Mouse (Mus musculus): Measurements from ENCODE around the gene Rpl39. TPM values are rescaled to one million over a fixed set of nuclear protein-coding genes. Genes with fewer than 3 reads are reported as not detected.
A peak's percentile ranks its signal among the peaks of the same experiment; 100 is the strongest.

Rpl39 gene
- polyA plus RNA-seq, 1 experiment from 2014 or later, result 348 TPM

DNA sequence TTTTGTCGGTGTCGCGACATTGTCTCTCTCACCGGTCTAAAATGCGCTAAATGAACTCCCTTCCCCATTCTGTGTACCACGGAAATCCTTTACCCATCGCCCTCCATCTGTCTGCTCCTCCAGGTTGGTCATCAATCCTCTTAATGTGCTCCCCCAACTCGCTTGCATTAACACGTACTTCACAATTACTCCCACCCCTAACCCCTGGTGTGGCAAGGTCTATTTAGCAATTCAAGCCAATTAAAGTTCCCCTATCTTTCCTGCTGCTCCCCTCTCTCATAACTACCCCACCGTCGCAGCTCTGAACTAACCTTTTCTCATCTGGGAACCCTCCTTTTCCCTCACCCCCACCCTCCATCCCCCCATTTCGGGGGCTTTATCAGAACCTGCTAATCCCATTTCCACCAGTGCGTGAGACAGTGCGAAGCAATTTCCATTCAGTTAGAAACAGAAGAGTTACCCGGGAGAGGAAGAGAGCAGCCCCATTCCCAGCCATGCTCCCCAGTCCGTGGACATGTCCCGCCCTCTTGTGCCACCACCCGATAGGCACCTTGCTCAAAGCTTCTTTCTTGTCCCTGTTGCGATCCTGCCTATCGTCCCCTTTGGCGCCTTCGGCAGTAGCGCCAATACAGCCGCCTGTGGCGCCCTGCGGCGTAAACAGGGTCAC, 24.5 kb upstream of the Rpl39 start:
- no peak for DNase-seq
- peak; percentile 80 for ATAC-seq (ENCODE audit: low FRiP score, low TSS enrichment)
- no peaks in the 10 kb centered on the region for H3K27me3 ChIP-seq (ENCODE audit: control insufficient read depth, insufficient read depth, low read length)
- peak overlapping the region; percentile 59 for H3K4me2 ChIP-seq (ENCODE audit: low read length)
- H3K36me3 ChIP-seq (ENCODE audit: control insufficient read depth, insufficient read depth, low read length), result no peaks in the 10 kb centered on the region
- H3K9ac ChIP-seq (replicated peaks; ENCODE audit: low read length), result peak overlapping the region; percentile 52
- H3K27ac ChIP-seq (replicated peaks; ENCODE audit: low read depth, low read length), result peak overlapping the region; percentile 85
- no peaks in the 10 kb centered on the region for H3K4me1 ChIP-seq (ENCODE audit: control insufficient read depth, insufficient read depth, low read length)
- peak overlapping the region; percentile 48 for H3K4me3 ChIP-seq (replicated peaks; ENCODE audit: low read depth, low read length)
- WGBS, result 17% methylated on average over 27 of the region's 27 CpGs
- no peaks in the 10 kb centered on the region for H3K9me3 ChIP-seq (ENCODE audit: control insufficient read depth, low read length)

DNA sequence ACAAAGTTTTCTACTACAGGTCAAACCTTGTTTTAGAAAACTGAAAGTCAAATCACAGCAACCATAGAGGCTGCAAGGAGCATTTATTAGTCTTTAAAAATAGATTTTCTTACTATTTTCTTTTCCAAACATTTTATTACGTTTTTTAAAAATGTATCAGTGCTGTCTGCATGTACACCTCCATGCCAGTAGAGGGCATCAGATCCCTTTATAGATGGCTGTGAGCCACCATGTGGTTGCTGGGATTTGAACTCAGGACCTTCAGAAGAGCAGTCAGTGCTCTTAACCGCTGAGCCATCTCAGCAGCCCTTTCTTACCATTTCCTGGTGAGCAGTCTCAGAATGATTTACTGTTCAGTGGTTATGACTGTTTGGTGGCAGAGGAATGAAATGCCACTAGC, 18.6 kb upstream of the Rpl39 start:
- WGBS, result 80% methylated on average over 2 of the region's 2 CpGs
- Histone ChIP-seq H3K4me2 (ENCODE audit: low read length) (no peak overlapping the region), H3K9me3 (ENCODE audit: control insufficient read depth, low read length) (no peaks in the 10 kb centered on the region), H3K36me3 (ENCODE audit: control insufficient read depth, insufficient read depth, low read length) (0 out of 2 replicates have a peak, but pooled peaks cover 4% of the 10 kb centered on the region), H3K4me3 (replicated peaks; ENCODE audit: low read depth, low read length) (no peak overlapping the region), H3K27ac (replicated peaks; ENCODE audit: low read depth, low read length) (no peak overlapping the region), H3K9ac (replicated peaks; ENCODE audit: low read length) (no peak overlapping the region), H3K27me3 (ENCODE audit: control insufficient read depth, insufficient read depth, low read length) (no peaks in the 10 kb centered on the region), H3K4me1 (ENCODE audit: control insufficient read depth, insufficient read depth, low read length) (no peaks in the 10 kb centered on the region)
- ATAC-seq (ENCODE audit: low FRiP score, low TSS enrichment) (no peak), DNase-seq (no peak)

DNA sequence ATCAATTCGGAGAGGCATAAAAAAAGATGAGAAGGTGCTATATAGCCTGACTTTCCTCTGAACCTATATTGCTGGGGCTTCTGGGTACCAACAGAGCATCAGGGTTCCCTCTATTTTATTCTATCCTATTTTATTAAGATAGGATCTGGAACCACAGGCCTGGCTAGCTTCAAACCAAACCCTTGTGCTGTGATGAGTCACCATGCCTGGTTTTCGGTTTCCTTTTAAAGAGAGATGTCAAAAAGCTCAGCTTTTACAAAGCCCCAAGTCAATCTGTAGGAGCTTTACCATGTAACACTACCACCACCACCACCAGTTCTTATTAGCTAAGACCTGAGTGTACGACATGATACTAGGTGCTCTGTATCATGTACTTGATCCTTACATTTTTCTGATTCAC, 13.5 kb upstream of the Rpl39 start:
- H3K9me3 ChIP-seq (ENCODE audit: control insufficient read depth, low read length), result no peaks in the 10 kb centered on the region
- no peak overlapping the region for H3K9ac ChIP-seq (replicated peaks; ENCODE audit: low read length)
- no peak overlapping the region for H3K27ac ChIP-seq (replicated peaks; ENCODE audit: low read depth, low read length)
- DNase-seq (no peak), ATAC-seq (ENCODE audit: low FRiP score, low TSS enrichment) (no peak)
- 92% methylated on average over 3 of the region's 3 CpGs for WGBS
- H3K4me3 ChIP-seq (replicated peaks; ENCODE audit: low read depth, low read length), result no peak overlapping the region
- H3K27me3 ChIP-seq (ENCODE audit: control insufficient read depth, insufficient read depth, low read length), result no peaks in the 10 kb centered on the region
- H3K4me2 ChIP-seq (ENCODE audit: low read length), result no peak overlapping the region
- H3K36me3 ChIP-seq (ENCODE audit: control insufficient read depth, insufficient read depth, low read length), result peaks cover 16% of the 10 kb centered on the region; the same call in 1 of the 2 replicates
- H3K4me1 ChIP-seq (ENCODE audit: control insufficient read depth, insufficient read depth, low read length), result no peaks in the 10 kb centered on the region

DNA sequence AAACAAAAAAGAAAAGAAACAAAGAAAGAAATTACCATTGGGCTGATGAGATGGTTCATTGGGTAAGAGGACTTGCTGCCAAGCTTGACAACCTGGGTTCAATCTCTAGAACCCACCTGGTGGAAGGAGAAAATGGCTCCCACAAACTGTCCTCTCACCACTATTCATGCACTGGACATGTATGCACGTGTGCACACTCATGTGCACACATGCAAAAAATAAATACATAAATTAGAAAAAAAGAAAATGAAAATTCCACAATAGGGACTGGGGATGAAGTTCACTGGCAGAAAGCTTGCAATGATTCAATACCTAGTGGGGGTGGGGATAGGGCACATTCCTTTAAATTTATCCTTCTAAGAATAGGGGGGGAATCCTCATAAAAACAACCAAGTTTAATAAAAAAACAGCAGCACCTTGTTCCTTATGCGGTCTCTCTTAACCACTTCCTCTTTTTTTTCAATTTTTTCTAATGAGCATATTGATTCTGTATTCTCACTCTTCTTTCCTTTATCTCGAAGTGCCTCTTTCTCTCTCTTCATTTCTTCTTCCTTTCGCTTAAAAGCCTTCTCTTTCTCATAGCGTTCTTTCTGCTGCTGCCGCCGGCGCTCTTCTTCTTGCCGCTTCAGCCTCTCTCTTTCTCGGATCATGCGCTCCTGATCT, 10.0 kb upstream of the Rpl39 start:
- no peak overlapping the region for H3K4me3 ChIP-seq (replicated peaks; ENCODE audit: low read depth, low read length)
- peaks cover 28% of the 10 kb centered on the region for H3K36me3 ChIP-seq (ENCODE audit: control insufficient read depth, insufficient read depth, low read length)
- 92% methylated on average over 11 of the region's 11 CpGs for WGBS
- H3K4me2 ChIP-seq (ENCODE audit: low read length), result no peak overlapping the region
- H3K9me3 ChIP-seq (ENCODE audit: control insufficient read depth, low read length), result no peaks in the 10 kb centered on the region
- H3K27me3 ChIP-seq (ENCODE audit: control insufficient read depth, insufficient read depth, low read length), result no peaks in the 10 kb centered on the region
- ATAC-seq (ENCODE audit: low FRiP score, low TSS enrichment) (no peak), DNase-seq (no peak)
- H3K4me1 ChIP-seq (ENCODE audit: control insufficient read depth, insufficient read depth, low read length), result no peaks in the 10 kb centered on the region
- no peak overlapping the region for H3K9ac ChIP-seq (replicated peaks; ENCODE audit: low read length)
- no peak overlapping the region for H3K27ac ChIP-seq (replicated peaks; ENCODE audit: low read depth, low read length)

DNA sequence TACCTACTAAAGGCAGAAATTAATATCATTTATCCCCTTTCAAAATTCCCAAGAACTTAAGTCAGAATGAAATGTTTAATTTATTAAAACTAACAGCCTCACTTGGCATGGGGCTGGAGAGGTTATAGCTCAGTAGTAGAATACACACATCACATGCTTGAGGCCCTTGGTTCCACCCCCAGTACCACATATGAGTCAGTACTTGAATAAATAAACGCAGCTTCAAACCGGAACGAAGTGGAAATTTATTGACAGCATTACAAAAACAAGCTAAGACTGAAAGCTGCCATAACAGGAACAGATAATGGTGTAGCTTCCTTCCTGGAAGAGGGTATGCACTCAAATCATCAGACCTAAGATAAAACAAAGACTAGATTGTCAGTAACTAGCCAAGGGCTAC, 6.3 kb upstream of the Rpl39 start:
- Histone ChIP-seq H3K4me2 (ENCODE audit: low read length) (no peak overlapping the region), H3K27ac (replicated peaks; ENCODE audit: low read depth, low read length) (no peak overlapping the region), H3K4me1 (ENCODE audit: control insufficient read depth, insufficient read depth, low read length) (no peaks in the 10 kb centered on the region), H3K27me3 (ENCODE audit: control insufficient read depth, insufficient read depth, low read length) (no peaks in the 10 kb centered on the region), H3K9ac (replicated peaks; ENCODE audit: low read length) (no peak overlapping the region), H3K4me3 (replicated peaks; ENCODE audit: low read depth, low read length) (no peak overlapping the region), H3K36me3 (ENCODE audit: control insufficient read depth, insufficient read depth, low read length) (peaks cover 24% of the 10 kb centered on the region), H3K9me3 (ENCODE audit: control insufficient read depth, low read length) (no peaks in the 10 kb centered on the region)
- 92% methylated on average over 3 of the region's 3 CpGs for WGBS
- ATAC-seq (ENCODE audit: low FRiP score, low TSS enrichment) (no peak), DNase-seq (no peak)

DNA sequence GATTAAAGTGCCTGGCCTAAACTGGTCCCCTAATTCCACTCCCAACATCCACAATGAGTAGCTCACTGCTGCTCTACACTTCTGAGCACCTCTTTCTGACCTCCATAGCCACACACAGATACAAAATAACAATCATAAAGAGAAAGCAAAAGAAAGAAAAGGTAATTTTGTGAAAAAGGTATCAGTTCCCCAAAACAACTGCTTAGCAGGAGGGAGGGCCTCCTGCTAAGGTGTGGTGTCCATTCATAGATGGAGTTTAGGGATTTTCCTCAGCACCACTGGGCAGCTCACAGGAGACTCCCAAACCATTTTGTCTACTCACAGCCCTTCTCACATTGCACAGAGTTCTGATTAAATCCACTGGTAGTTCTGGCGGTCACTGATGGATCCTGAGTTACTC, 3.6 kb upstream of the Rpl39 start:
- Histone ChIP-seq H3K27me3 (ENCODE audit: control insufficient read depth, insufficient read depth, low read length) (no peaks in the 10 kb centered on the region), H3K4me3 (replicated peaks; ENCODE audit: low read depth, low read length) (no peak overlapping the region), H3K9ac (replicated peaks; ENCODE audit: low read length) (no peak overlapping the region), H3K36me3 (ENCODE audit: control insufficient read depth, insufficient read depth, low read length) (peaks cover 12% of the 10 kb centered on the region), H3K4me1 (ENCODE audit: control insufficient read depth, insufficient read depth, low read length) (no peaks in the 10 kb centered on the region), H3K9me3 (ENCODE audit: control insufficient read depth, low read length) (no peaks in the 10 kb centered on the region), H3K4me2 (ENCODE audit: low read length) (no peak overlapping the region), H3K27ac (replicated peaks; ENCODE audit: low read depth, low read length) (no peak overlapping the region)
- 63% methylated on average over 1 of the region's 1 CpGs for WGBS
- ATAC-seq (ENCODE audit: low FRiP score, low TSS enrichment) (no peak), DNase-seq (no peak)

DNA sequence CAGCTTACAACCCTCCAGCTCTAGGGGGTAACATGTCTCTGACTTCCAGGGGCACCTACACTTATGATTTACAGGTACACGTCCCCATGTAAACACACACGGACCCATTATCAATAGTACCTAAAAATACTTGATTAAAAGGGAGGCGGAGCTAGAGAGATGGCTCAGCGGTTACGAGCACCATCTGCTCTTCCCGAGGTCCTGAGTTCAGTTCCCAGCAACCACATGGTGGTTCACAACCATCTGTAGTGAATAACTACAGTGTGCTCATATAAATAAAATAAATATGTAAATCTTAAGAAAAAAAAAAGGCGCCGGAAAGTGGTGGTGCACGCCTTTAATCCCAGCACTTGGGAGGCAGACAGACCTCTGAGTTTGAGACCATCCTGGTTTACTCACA, 463 bp upstream of the Rpl39 start:
- 22% methylated on average over 9 of the region's 9 CpGs for WGBS
- Histone ChIP-seq H3K9me3 (ENCODE audit: control insufficient read depth, low read length) (no peaks in the 10 kb centered on the region), H3K4me2 (ENCODE audit: low read length) (peak overlapping the region; percentile 48), H3K4me3 (replicated peaks; ENCODE audit: low read depth, low read length) (peak overlapping the region; percentile 53), H3K27ac (replicated peaks; ENCODE audit: low read depth, low read length) (peak overlapping the region; percentile 83), H3K27me3 (ENCODE audit: control insufficient read depth, insufficient read depth, low read length) (no peaks in the 10 kb centered on the region), H3K9ac (replicated peaks; ENCODE audit: low read length) (0 out of 2 replicates have a peak overlapping the region, but pooled peaks have one; percentile 23), H3K36me3 (ENCODE audit: control insufficient read depth, insufficient read depth, low read length) (peaks cover 13% of the 10 kb centered on the region), H3K4me1 (ENCODE audit: control insufficient read depth, insufficient read depth, low read length) (peaks cover 4% of the 10 kb centered on the region; the same call in 1 of the 2 replicates)
- ATAC-seq (ENCODE audit: low FRiP score, low TSS enrichment), result no peak; the same call in 1 of the 2 replicates
- no peak for DNase-seq

DNA sequence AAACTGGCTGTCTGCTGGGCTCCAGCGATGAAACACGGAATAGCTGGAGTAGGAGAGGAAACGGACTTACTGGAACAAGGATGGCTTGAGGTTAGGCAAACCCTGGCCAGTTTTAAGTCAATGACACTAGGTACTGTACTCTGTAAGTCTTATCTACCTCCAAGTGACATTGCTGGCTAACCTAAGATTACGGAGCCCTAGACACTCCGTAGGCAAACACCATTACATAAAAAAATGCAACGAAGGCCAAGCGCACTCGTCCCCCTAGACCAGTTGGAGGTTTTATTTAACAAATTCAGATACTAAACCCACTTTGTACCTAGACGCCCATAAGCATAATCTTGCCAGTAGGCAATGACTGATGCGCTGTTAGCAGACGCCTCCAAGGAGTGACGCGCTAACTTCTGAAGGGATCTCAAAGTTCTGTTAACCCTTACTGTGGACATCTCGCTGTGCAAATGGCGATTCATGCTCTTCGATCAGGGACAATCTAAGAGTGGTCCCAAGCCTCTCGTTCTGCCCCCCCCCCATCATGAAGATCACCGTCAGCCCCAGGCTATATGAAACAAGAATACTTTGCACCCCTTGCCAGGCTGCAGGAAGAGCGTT, 780 bp downstream of the Rpl39 start:
- peak; percentile 16 for ATAC-seq (ENCODE audit: low FRiP score, low TSS enrichment)
- peak; percentile 51 for DNase-seq
- peak overlapping the region; percentile 53 for H3K4me3 ChIP-seq (replicated peaks; ENCODE audit: low read depth, low read length)
- H3K27me3 ChIP-seq (ENCODE audit: control insufficient read depth, insufficient read depth, low read length), result no peaks in the 10 kb centered on the region
- H3K36me3 ChIP-seq (ENCODE audit: control insufficient read depth, insufficient read depth, low read length), result peaks cover 13% of the 10 kb centered on the region
- H3K27ac ChIP-seq (replicated peaks; ENCODE audit: low read depth, low read length), result peak overlapping the region; percentile 83
- peaks cover 4% of the 10 kb centered on the region; the same call in 1 of the 2 replicates for H3K4me1 ChIP-seq (ENCODE audit: control insufficient read depth, insufficient read depth, low read length)
- 22% methylated on average over 19 of the region's 19 CpGs for WGBS
- H3K4me2 ChIP-seq (ENCODE audit: low read length), result peak overlapping the region; percentile 69
- H3K9ac ChIP-seq (replicated peaks; ENCODE audit: low read length), result peak overlapping the region; percentile 63
- H3K9me3 ChIP-seq (ENCODE audit: control insufficient read depth, low read length), result no peaks in the 10 kb centered on the region

Measured in midbrain, embryonic 14.5 days (tissue).